Mouse (Mus musculus) mesoderm, embryonic 11.5 days (tissue): ENCODE results near the gene Armc12.
A peak's percentile ranks its signal among the peaks of the same experiment; 100 is the strongest.

Experiments used
- DNase-seq: peaks from one replicate; pipeline ENCODE4 v3.0.0-alpha.2; 2012; ENCODE audit warnings: low read depth, low spot score

Gene Armc12

GRCm38 (mm10) chr17:28530506-28530905 lies at the start of gene Armc12:
Armc12 (plus strand) TSS chr17:28530806.
- DNase-seq = no peak

- DNase-seq = peak; percentile 66
Measured at GRCm38 (mm10) chr17:28484704-28485445, 45.7 kb upstream of the Armc12 start.

GRCm38 (mm10) chr17:28485446-28485948 lies 45.1 kb upstream of the Armc12 start:
- peak; percentile 68 for DNase-seq

- DNase-seq = peak; percentile 97
Measured at GRCm38 (mm10) chr17:28485977-28486400, 44.6 kb upstream of the Armc12 start.

- DNase-seq = no peak
Measured at GRCm38 (mm10) chr17:28486720-28487119, 43.9 kb upstream of the Armc12 start.

GRCm38 (mm10) chr17:28487584-28488257 lies 42.9 kb upstream of the Armc12 start:
- no peak for DNase-seq

GRCm38 (mm10) chr17:28488258-28489013 lies 42.2 kb upstream of the Armc12 start:
- DNase-seq = no peak

- DNase-seq = no peak
Measured at GRCm38 (mm10) chr17:28491035-28491770, 39.4 kb upstream of the Armc12 start.

- no peak for DNase-seq
Measured at GRCm38 (mm10) chr17:28495832-28496231, 34.8 kb upstream of the Armc12 start.

GRCm38 (mm10) chr17:28499190-28499589 lies 31.4 kb upstream of the Armc12 start:
- DNase-seq = no peak

- DNase-seq = no peak
Measured at GRCm38 (mm10) chr17:28500465-28500864, 30.1 kb upstream of the Armc12 start.

GRCm38 (mm10) chr17:28502196-28502821 lies 28.3 kb upstream of the Armc12 start:
- no peak for DNase-seq

GRCm38 (mm10) chr17:28504182-28504581 lies 26.4 kb upstream of the Armc12 start:
- DNase-seq = no peak

- DNase-seq = no peak
Measured at GRCm38 (mm10) chr17:28505591-28505990, 25.0 kb upstream of the Armc12 start.

GRCm38 (mm10) chr17:28506895-28507294 lies 23.7 kb upstream of the Armc12 start:
- no peak for DNase-seq

GRCm38 (mm10) chr17:28507496-28507895 lies 23.1 kb upstream of the Armc12 start:
- no peak for DNase-seq

- no peak for DNase-seq
Measured at GRCm38 (mm10) chr17:28510445-28511342, 19.9 kb upstream of the Armc12 start.

GRCm38 (mm10) chr17:28511616-28512541 lies 18.7 kb upstream of the Armc12 start:
- no peak for DNase-seq

GRCm38 (mm10) chr17:28512696-28513095 lies 17.9 kb upstream of the Armc12 start:
- no peak for DNase-seq
